In the genomic region with DNA sequence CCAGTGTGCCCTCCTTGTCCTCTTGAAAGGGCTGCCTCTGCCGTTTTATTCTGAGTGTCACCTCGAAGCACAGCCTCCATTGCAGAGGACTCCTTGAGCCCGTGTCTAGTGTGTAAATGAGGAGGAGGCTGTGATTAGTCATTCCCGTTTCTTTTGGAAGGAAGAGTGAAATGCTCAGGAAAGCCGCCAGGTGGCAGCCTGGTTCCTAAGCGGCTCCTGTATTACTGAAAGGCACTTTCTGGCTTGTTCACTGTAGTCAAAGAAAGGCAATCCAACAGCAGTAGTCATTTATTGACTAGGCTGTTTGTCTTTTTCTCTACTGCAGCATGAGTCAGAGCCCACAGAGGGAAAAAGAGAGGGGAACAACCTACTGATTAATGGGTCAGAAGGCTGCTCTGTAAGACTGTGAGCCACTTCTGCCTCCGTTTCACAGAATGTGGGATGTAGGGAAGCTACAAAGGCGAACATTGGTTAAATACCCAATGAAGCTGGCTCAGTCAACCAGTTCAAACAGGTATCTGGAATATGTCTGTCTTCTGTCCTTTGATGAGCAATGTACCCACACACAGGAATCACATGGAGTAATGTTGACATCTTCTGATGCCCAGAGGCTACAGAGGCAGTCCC, we compare ENCODE assay signal across 8 mouse cellular contexts.
DNase-seq lines count a peak whose midpoint lies in the region; ATAC-seq lines count a peak whose summit lies in the region.

No protein-coding gene starts in this region.

- DNase-seq in ZHBTc4 (ENCODE audit: low read depth, low spot score) = peak; percentile 87
- peak; percentile 37 to 47 for DNase-seq in gastrocnemius, adult 8-10 months (ENCODE audit: low spot score in 2 of 2)
- DNase-seq in left cerebral cortex, adult 11 months (ENCODE audit: low spot score) = peak; percentile 85
- DNase-seq in lung, postnatal 25 days (ENCODE audit: low spot score) = peak; percentile 80
- peak; percentile 86 for DNase-seq in retina, postnatal 1 day
- DNase-seq in urinary bladder, adult 2 months (ENCODE audit: low spot score) = peak; percentile 53

- no peaks in the 10 kb centered on the region for H3K9me3 ChIP-seq in hindbrain, embryonic 16.5 days (ENCODE audit: control insufficient read depth, low read length)

- H3K4me2 ChIP-seq in hindbrain, embryonic 16.5 days (ENCODE audit: low read length) = peak overlapping the region; percentile 55

- H3K4me3 ChIP-seq in hindbrain, embryonic 16.5 days (ENCODE audit: low read length) = peak overlapping the region; percentile 23

- no peaks in the 10 kb centered on the region for H3K36me3 ChIP-seq in hindbrain, embryonic 16.5 days (ENCODE audit: control insufficient read depth, insufficient read depth, low read length)

- 21% methylated on average over 8 of the region's 8 CpGs for WGBS in hindbrain, embryonic 16.5 days

- H3K4me1 ChIP-seq in hindbrain, embryonic 16.5 days (ENCODE audit: control insufficient read depth, insufficient read depth, low read depth, low read length) = peaks cover 8% of the 10 kb centered on the region; the same call in 1 of the 2 replicates

- peak; percentile 82 for ATAC-seq in common myeloid progenitor, adult 5-6 weeks (replicated peaks; ENCODE audit: low read depth, poor library complexity, severe bottlenecking)
- peak; percentile 86 for ATAC-seq in hindbrain, embryonic 16.5 days

- no peaks in the 10 kb centered on the region for H3K27me3 ChIP-seq in hindbrain, embryonic 16.5 days (replicated peaks; ENCODE audit: control insufficient read depth, insufficient read depth, low read length)

- no peak overlapping the region for H3K27ac ChIP-seq in hindbrain, embryonic 16.5 days (ENCODE audit: low read depth, low read length)

- H3K9ac ChIP-seq in hindbrain, embryonic 16.5 days (ENCODE audit: low read depth, low read length) = peak overlapping the region; percentile 35; the same call in 1 of the 2 replicates
